Mouse (Mus musculus) naive thymus-derived CD4-positive, alpha-beta T cell, adult 2 months (primary cell): Measurements from ENCODE around the gene Meis3.

Experiments used
- DNase-seq: peaks from one replicate; pipeline ENCODE4 v3.0.0-alpha.2; 2011; ENCODE audit warnings: low read depth

The Meis3 gene

GRCm38 (mm10) chr7:16213196-16213595, 38.3 kb downstream of the Meis3 start:
- DNase-seq = no peak

GRCm38 (mm10) chr7:16213986-16214385, 39.1 kb downstream of the Meis3 start:
- DNase-seq = no peak

- peak; percentile 99 for DNase-seq
Observed at GRCm38 (mm10) chr7:16221582-16222272, 46.8 kb downstream of the Meis3 start, which contains the start of gene Dhx34. Gene Dhx34 (minus strand): TSS chr7:16222037.

- no peak for DNase-seq
Observed at GRCm38 (mm10) chr7:16229869-16230268, 55.0 kb downstream of the Meis3 start.
